Mouse (Mus musculus): ENCODE measurements around the gene Setd7. TPM values are rescaled to one million over a fixed set of nuclear protein-coding genes. Genes with fewer than 3 reads are reported as not detected.

Gene Setd7
- total and polyA plus RNA-seq, 3 experiments: 11.3 to 37.9 (median 15.3) TPM

GRCm38 (mm10) chr3:51559594-51560450, 857 bp downstream of the Setd7 start (continued):
- no peak for TF ChIP-seq TAL1 (IDR thresholded peaks at IDR 0.05; ENCODE audit: low read length)
- no peak for TF ChIP-seq USF1 (IDR thresholded peaks at IDR 0.05; ENCODE audit: low read depth, low read length)
- TF ChIP-seq TCF12 (IDR thresholded peaks at IDR 0.05; ENCODE audit: low read depth, low read length): peak; percentile 58; the same call in 1 of the 2 replicates
- TF ChIP-seq MYC (IDR thresholded peaks at IDR 0.05; ENCODE audit: low read depth, low read length): 0 out of 2 replicates have a peak, but pooled peaks have one; percentile 43
- TF ChIP-seq POLR2A (IDR thresholded peaks at IDR 0.05; ENCODE audit: control insufficient read depth in 1 of 2, insufficient read depth in 1 of 2, low read depth in 1 of 2, low read length in 2 of 2, poor library complexity in 1 of 2): peak; percentile 71 to 79; a peak in 3 of 4 replicates

- Histone ChIP-seq H3K79me2 (ENCODE audit: control insufficient read depth, insufficient read depth, low read length, poor library complexity) (peaks cover 70% of the 10 kb centered on the region), H3K4me3 (ENCODE audit: control insufficient read depth in 1 of 2, insufficient read depth in 1 of 2, low read depth in 2 of 2, low read length in 2 of 2) (no peak overlapping the region), H3K9ac (ENCODE audit: control insufficient read depth, low read depth, low read length, poor library complexity, severe bottlenecking) (no peak overlapping the region), H3K27me3 (ENCODE audit: control insufficient read depth in 1 of 2, insufficient read depth in 2 of 2, low read length in 2 of 2) (no peaks in the 10 kb centered on the region), H3K4me1 (ENCODE audit: control insufficient read depth in 1 of 2, insufficient read depth in 2 of 2, low read length in 2 of 2) (peaks cover 0 to 3% of the 10 kb centered on the region in 2 experiments; a peak in 2 of 4 replicates), H3K9me3 (replicated peaks; ENCODE audit: insufficient read depth, low read length) (no peaks in the 10 kb centered on the region), H3K36me3 (ENCODE audit: control insufficient read depth in 1 of 2, insufficient read depth in 2 of 2, low read length in 2 of 2) (peaks cover 0 to 10% of the 10 kb centered on the region in 2 experiments; a peak in 2 of 4 replicates), H3K27ac (ENCODE audit: control insufficient read depth, low read depth, low read length) (no peak overlapping the region)
- TF ChIP-seq JUND (IDR thresholded peaks at IDR 0.05; ENCODE audit: low read depth, low read length) (no peak), NRF1 (IDR thresholded peaks at IDR 0.05; ENCODE audit: insufficient read depth, low read depth, low read length, poor library complexity, severe bottlenecking) (no peak), KAT2A (conservative IDR thresholded peaks at IDR 0.05; ENCODE audit: low read depth, low read length) (no peak), ELF1 (IDR thresholded peaks at IDR 0.05; ENCODE audit: low read depth, low read length) (no peak), HCFC1 (IDR thresholded peaks at IDR 0.05; ENCODE audit: low read depth, low read length) (no peak), MAFK (IDR thresholded peaks at IDR 0.05; ENCODE audit: borderline replicate concordance, low read depth, low read length) (no peak), E2F4 (IDR thresholded peaks at IDR 0.05; ENCODE audit: borderline replicate concordance, low read depth, low read length) (no peak), USF2 (IDR thresholded peaks at IDR 0.05; ENCODE audit: borderline replicate concordance in 1 of 2, insufficient read depth in 1 of 2, low read depth in 1 of 2, low read length in 2 of 2) (no peak), USF1 (IDR thresholded peaks at IDR 0.05; ENCODE audit: low read depth, low read length) (no peak), BHLHE40 (IDR thresholded peaks at IDR 0.05; ENCODE audit: borderline replicate concordance, low read depth, low read length) (no peak), TAL1 (IDR thresholded peaks at IDR 0.05; ENCODE audit: low read length) (no peak), POLR2A (IDR thresholded peaks at IDR 0.05; ENCODE audit: control insufficient read depth in 1 of 2, insufficient read depth in 1 of 2, low read depth in 1 of 2, low read length in 2 of 2, poor library complexity in 1 of 2) (no peak), POLR2AphosphoS5 (IDR thresholded peaks at IDR 0.05; ENCODE audit: borderline replicate concordance, low read depth, low read length) (no peak), RCOR1 (IDR thresholded peaks at IDR 0.05; ENCODE audit: low read depth, low read length) (no peak), ZNF384 (IDR thresholded peaks at IDR 0.05; ENCODE audit: low read depth, low read length) (no peak), CHD2 (IDR thresholded peaks at IDR 0.05; ENCODE audit: low read length) (no peak), MEF2A (IDR thresholded peaks at IDR 0.05; ENCODE audit: extremely low read depth, insufficient replicate concordance, low read depth, low read length, poor library complexity, severe bottlenecking) (no peak), POLR2AphosphoS2 (IDR thresholded peaks at IDR 0.05; ENCODE audit: low read length) (no peak)
- DNase-seq (ENCODE audit: low read depth, low spot score): no peak
Observed at GRCm38 (mm10) chr3:51555583-51555982, 5.1 kb downstream of the Setd7 start.
